Mouse (Mus musculus): ENCODE data around the gene Ncor2.

DNA sequence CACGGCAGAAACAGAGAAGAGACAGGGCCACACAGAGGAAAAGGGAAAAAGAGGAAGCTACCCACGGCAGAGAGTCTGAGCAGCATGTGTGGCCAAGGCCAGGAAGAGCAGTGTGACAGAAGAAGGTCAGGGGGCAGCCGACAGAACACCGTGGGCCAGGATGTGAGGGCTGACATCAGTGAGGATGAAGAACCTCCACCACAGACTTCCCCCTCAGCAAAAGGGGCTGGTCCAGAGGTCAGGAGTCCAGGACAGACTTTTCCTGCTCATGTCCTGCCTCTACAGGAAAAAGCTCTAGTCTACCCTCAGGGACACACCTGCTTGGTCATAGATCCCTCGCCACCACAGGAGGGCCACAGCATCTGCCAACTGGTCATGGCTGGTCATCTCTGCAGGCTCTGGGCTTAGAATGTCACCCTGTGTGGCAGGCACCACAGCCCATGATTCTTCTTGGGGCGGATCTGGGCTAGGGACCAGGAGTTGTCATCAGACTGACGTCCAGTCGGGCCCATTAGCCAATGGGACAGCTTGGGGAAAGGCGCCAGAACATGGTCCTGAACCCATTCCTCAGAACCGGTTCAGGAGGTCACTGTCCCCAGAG is 104.3 kb downstream of the Ncor2 start:
- TF ChIP-seq POLR2A (IDR thresholded peaks at IDR 0.05; ENCODE audit: borderline replicate concordance, low read depth, low read length) (no peak), CTCF (IDR thresholded peaks at IDR 0.05; ENCODE audit: low read depth, low read length) (no peak)
